Mouse (Mus musculus): Measurements from ENCODE around the gene R3hdm1.
"Not testable (repeated sequence)": the region's sequence is repeated elsewhere in the genome, so short reads cannot be mapped to it uniquely, and the experiment has no call there.

Gene R3hdm1

GRCm38 (mm10) chr1:128136222-128136621 lies 33.1 kb downstream of the R3hdm1 start:
- DNase-seq (ENCODE audit: low spot score in 2 of 2) = not testable (repeated sequence)

- no peak for DNase-seq (ENCODE audit: low spot score in 2 of 2)
Observed at GRCm38 (mm10) chr1:128141039-128141438, 37.9 kb downstream of the R3hdm1 start.

- DNase-seq (ENCODE audit: low spot score in 2 of 2) = no peak
Observed at GRCm38 (mm10) chr1:128141737-128142136, 38.6 kb downstream of the R3hdm1 start.

- DNase-seq (ENCODE audit: low spot score in 2 of 2) = no peak
Observed at GRCm38 (mm10) chr1:128166956-128167355, 63.9 kb downstream of the R3hdm1 start.

GRCm38 (mm10) chr1:128170104-128170503 lies 67.0 kb downstream of the R3hdm1 start:
- DNase-seq (ENCODE audit: low spot score in 2 of 2) = no peak

GRCm38 (mm10) chr1:128191426-128191825 lies 88.3 kb downstream of the R3hdm1 start:
- no peak for DNase-seq (ENCODE audit: low spot score in 2 of 2)

GRCm38 (mm10) chr1:128192369-128192768 lies 89.3 kb downstream of the R3hdm1 start:
- no peak for DNase-seq (ENCODE audit: low spot score in 2 of 2)

- no peak for DNase-seq (ENCODE audit: low spot score in 2 of 2)
Observed at GRCm38 (mm10) chr1:128194011-128194410, 90.9 kb downstream of the R3hdm1 start.

GRCm38 (mm10) chr1:128197353-128197752 lies 94.3 kb downstream of the R3hdm1 start:
- DNase-seq (ENCODE audit: low spot score in 2 of 2) = no peak

- DNase-seq (ENCODE audit: low spot score in 2 of 2) = no peak
Observed at GRCm38 (mm10) chr1:128213261-128213660, 110.2 kb downstream of the R3hdm1 start.

- no peak for DNase-seq (ENCODE audit: low spot score in 2 of 2)
Observed at GRCm38 (mm10) chr1:128221886-128222285, 118.8 kb downstream of the R3hdm1 start.

- no peak for DNase-seq (ENCODE audit: low spot score in 2 of 2)
Observed at GRCm38 (mm10) chr1:128223304-128223703, 120.2 kb downstream of the R3hdm1 start.

- DNase-seq (ENCODE audit: low spot score in 2 of 2) = no peak
Observed at GRCm38 (mm10) chr1:128235181-128235580, 132.1 kb downstream of the R3hdm1 start.

GRCm38 (mm10) chr1:128243627-128243995 lies 140.5 kb downstream of the R3hdm1 start, which contains the start of gene Ubxn4:
Gene Ubxn4, plus strand, starts transcription at chr1:128243964.
- no peak for DNase-seq (ENCODE audit: low spot score in 2 of 2)

- DNase-seq (ENCODE audit: low spot score in 2 of 2) = peak; percentile 92 to 94
Observed at GRCm38 (mm10) chr1:128243996-128244726, 141.1 kb downstream of the R3hdm1 start.

GRCm38 (mm10) chr1:128244727-128245355 lies 141.7 kb downstream of the R3hdm1 start:
- peak in 1 of 2 experiments; percentile 26 for DNase-seq (ENCODE audit: low spot score in 2 of 2)

- not testable (repeated sequence) for DNase-seq (ENCODE audit: low spot score in 2 of 2)
Observed at GRCm38 (mm10) chr1:128267061-128267460, 164.0 kb downstream of the R3hdm1 start.

- no peak for DNase-seq (ENCODE audit: low spot score in 2 of 2)
Observed at GRCm38 (mm10) chr1:128270731-128271130, 167.6 kb downstream of the R3hdm1 start.

- DNase-seq (ENCODE audit: low spot score in 2 of 2) = no peak
Observed at GRCm38 (mm10) chr1:128275908-128276307, 172.8 kb downstream of the R3hdm1 start.

- no peak for DNase-seq (ENCODE audit: low spot score in 2 of 2)
Observed at GRCm38 (mm10) chr1:128278563-128278962, 175.5 kb downstream of the R3hdm1 start.

GRCm38 (mm10) chr1:128281753-128282152 lies 178.7 kb downstream of the R3hdm1 start:
- DNase-seq (ENCODE audit: low spot score in 2 of 2) = no peak

- no peak for DNase-seq (ENCODE audit: low spot score in 2 of 2)
Observed at GRCm38 (mm10) chr1:128282924-128283323, 179.8 kb downstream of the R3hdm1 start.

- no peak for DNase-seq (ENCODE audit: low spot score in 2 of 2)
Observed at GRCm38 (mm10) chr1:128284157-128284690, 181.1 kb downstream of the R3hdm1 start.
